Mouse (Mus musculus) E14TG2a.4 (cell line): ENCODE results near the gene Dkc1.
"Not testable (repeated sequence)": the region's sequence is repeated elsewhere in the genome, so short reads cannot be mapped to it uniquely, and the experiment has no call there.

Source experiments
- H3K27me3 ChIP-seq: 2 replicates; pipeline ENCODE4 v1.6.1; 2014; ENCODE audit warnings: low read length, control low read depth; ENCODE audit not compliant: insufficient read depth
- H3K36me3 ChIP-seq: 2 replicates; pipeline ENCODE4 v1.6.1; 2014; ENCODE audit warnings: low read length, control low read depth; ENCODE audit not compliant: insufficient read depth
- H3K4me1 ChIP-seq: replicated peaks from 2 replicates; pipeline ENCODE4 v1.6.1; 2014; ENCODE audit warnings: low read depth, low read length, control low read depth
- H3K4me3 ChIP-seq: replicated peaks from 2 replicates; pipeline ENCODE4 v1.5.1; 2014; ENCODE audit warnings: mild to moderate bottlenecking, low read length
- H3K9me3 ChIP-seq: 2 replicates; pipeline ENCODE4 v1.6.1; 2014; ENCODE audit warnings: low read length, control low read depth
- CTCF ChIP-seq: conservative IDR thresholded peaks from 2 replicates; pipeline ENCODE4 v1.5.1; 2014; ENCODE audit warnings: low read length
- NANOG ChIP-seq: IDR thresholded peaks from 2 replicates; pipeline ENCODE4 v1.6.1; 2014; ENCODE audit warnings: borderline replicate concordance, low read length, mixed read lengths
- POU5F1 ChIP-seq: IDR thresholded peaks from 2 replicates; pipeline ENCODE4 v1.6.1; 2014; ENCODE audit warnings: low read length, borderline replicate concordance

Gene Dkc1

GRCm38 (mm10) chrX:75130467-75131160 lies 35.0 kb downstream of the Dkc1 start, which contains the start of gene Mpp1:
TSS of gene Mpp1 (minus strand) at chrX:75131016.
- Histone ChIP-seq H3K27me3 (no peaks in the 10 kb centered on the region), H3K9me3 (no peaks in the 10 kb centered on the region), H3K36me3 (no peaks in the 10 kb centered on the region), H3K4me1 (peaks cover 12% of the 10 kb centered on the region), H3K4me3 (peak within 1 kb of the TSS; percentile 79)
- no peak for TF ChIP-seq POU5F1
- TF ChIP-seq NANOG = no peak
- no peak for TF ChIP-seq CTCF

- Histone ChIP-seq H3K4me3 (no peak overlapping the region), H3K4me1 (no peaks in the 10 kb centered on the region), H3K27me3 (no peaks in the 10 kb centered on the region), H3K36me3 (no peaks in the 10 kb centered on the region), H3K9me3 (no peaks in the 10 kb centered on the region)
- TF ChIP-seq CTCF = no peak
- TF ChIP-seq NANOG = no peak
- no peak for TF ChIP-seq POU5F1
Observed at GRCm38 (mm10) chrX:75136938-75137337, 41.3 kb downstream of the Dkc1 start.

GRCm38 (mm10) chrX:75137729-75138128 lies 42.1 kb downstream of the Dkc1 start:
- Histone ChIP-seq H3K27me3 (no peaks in the 10 kb centered on the region), H3K4me1 (no peaks in the 10 kb centered on the region), H3K36me3 (no peaks in the 10 kb centered on the region), H3K9me3 (no peaks in the 10 kb centered on the region), H3K4me3 (no peak overlapping the region)
- no peak for TF ChIP-seq NANOG
- no peak for TF ChIP-seq POU5F1
- no peak for TF ChIP-seq CTCF

GRCm38 (mm10) chrX:75138182-75138581 lies 42.5 kb downstream of the Dkc1 start:
- Histone ChIP-seq H3K27me3 (no peaks in the 10 kb centered on the region), H3K4me1 (no peaks in the 10 kb centered on the region), H3K4me3 (no peak overlapping the region), H3K36me3 (no peaks in the 10 kb centered on the region), H3K9me3 (no peaks in the 10 kb centered on the region)
- TF ChIP-seq CTCF = no peak
- no peak for TF ChIP-seq POU5F1
- TF ChIP-seq NANOG = no peak

- H3K27me3 ChIP-seq, H3K4me3 ChIP-seq, H3K9me3 ChIP-seq, H3K36me3 ChIP-seq, H3K4me1 ChIP-seq: not testable (repeated sequence)
Observed at GRCm38 (mm10) chrX:75143124-75143555, 47.5 kb downstream of the Dkc1 start.

- TF ChIP-seq POU5F1 (no peak), CTCF (no peak)
- Histone ChIP-seq H3K9me3 (no peaks in the 10 kb centered on the region), H3K27me3 (peaks cover 4% of the 10 kb centered on the region; the same call in 1 of the 2 replicates), H3K4me1 (no peaks in the 10 kb centered on the region), H3K36me3 (no peaks in the 10 kb centered on the region), H3K4me3 (no peak overlapping the region)
Observed at GRCm38 (mm10) chrX:75148414-75148813, 52.8 kb downstream of the Dkc1 start.

GRCm38 (mm10) chrX:75150304-75150703 lies 54.6 kb downstream of the Dkc1 start:
- no peaks in the 10 kb centered on the region for H3K27me3 ChIP-seq
- H3K4me1 ChIP-seq = no peaks in the 10 kb centered on the region
- H3K36me3 ChIP-seq = no peaks in the 10 kb centered on the region
- no peak overlapping the region for H3K4me3 ChIP-seq
- no peaks in the 10 kb centered on the region for H3K9me3 ChIP-seq
- TF ChIP-seq POU5F1 (no peak), NANOG (no peak), CTCF (no peak)

GRCm38 (mm10) chrX:75152249-75152648 lies 56.6 kb downstream of the Dkc1 start:
- no peaks in the 10 kb centered on the region for H3K4me1 ChIP-seq
- no peaks in the 10 kb centered on the region for H3K36me3 ChIP-seq
- H3K4me3 ChIP-seq = no peak overlapping the region
- no peaks in the 10 kb centered on the region for H3K9me3 ChIP-seq
- no peaks in the 10 kb centered on the region for H3K27me3 ChIP-seq
- no peak for TF ChIP-seq CTCF
- no peak for TF ChIP-seq POU5F1
- TF ChIP-seq NANOG = no peak
